Mouse (Mus musculus): ENCODE data around the gene Lce3e. TPM values are rescaled to one million over a fixed set of nuclear protein-coding genes. Genes with fewer than 3 reads are reported as not detected.

Lce3e gene
- polyA plus RNA-seq, 1 experiment, result not detected

DNA sequence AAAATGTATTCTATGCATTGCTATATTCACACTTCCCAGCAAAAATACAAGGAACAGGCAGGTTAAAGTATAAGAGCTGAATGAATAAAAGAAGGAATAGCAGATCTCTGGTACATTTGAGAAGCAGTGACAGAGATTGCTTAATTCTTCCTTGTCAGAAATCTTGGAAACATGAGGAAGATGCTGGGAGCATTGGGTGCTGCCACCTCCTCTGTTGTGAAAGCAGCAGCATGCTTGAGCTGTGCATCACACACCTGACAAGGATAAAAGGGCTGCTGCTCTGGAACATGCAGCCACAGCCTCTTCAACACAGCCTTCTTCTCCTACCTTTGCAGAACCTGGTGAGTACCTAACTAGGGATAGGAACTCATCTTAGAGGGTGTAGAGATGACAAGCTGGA lies 25.1 kb downstream of the Lce3e start, which contains the start of gene Lce3f:
TSS of gene Lce3f (plus strand) at position 301 of the 400 bp plus-strand sequence.
- Histone ChIP-seq H3K4me3 (ENCODE audit: extremely low read depth, insufficient read depth, insufficient read length) (no peak within 1 kb of the TSS), H3K36me3 (ENCODE audit: control insufficient read depth, insufficient read depth, low read length) (no peaks in the 10 kb centered on the region), H3K4me1 (ENCODE audit: control insufficient read depth, insufficient read depth, insufficient read length) (no peaks in the 10 kb centered on the region), H3K27me3 (ENCODE audit: control insufficient read depth, insufficient read depth, low read length) (no peaks in the 10 kb centered on the region), H3K27ac (ENCODE audit: insufficient read depth, low read length) (no peak within 1 kb of the TSS)
- no peak for DNase-seq (ENCODE audit: low read depth in 1 of 2, low spot score in 2 of 2)
- TF ChIP-seq POLR2A (IDR thresholded peaks at IDR 0.05; ENCODE audit: low read depth, low read length) (no peak), CTCF (IDR thresholded peaks at IDR 0.05; ENCODE audit: extremely low read depth, insufficient read depth, insufficient read length, insufficient replicate concordance) (no peak)

DNA sequence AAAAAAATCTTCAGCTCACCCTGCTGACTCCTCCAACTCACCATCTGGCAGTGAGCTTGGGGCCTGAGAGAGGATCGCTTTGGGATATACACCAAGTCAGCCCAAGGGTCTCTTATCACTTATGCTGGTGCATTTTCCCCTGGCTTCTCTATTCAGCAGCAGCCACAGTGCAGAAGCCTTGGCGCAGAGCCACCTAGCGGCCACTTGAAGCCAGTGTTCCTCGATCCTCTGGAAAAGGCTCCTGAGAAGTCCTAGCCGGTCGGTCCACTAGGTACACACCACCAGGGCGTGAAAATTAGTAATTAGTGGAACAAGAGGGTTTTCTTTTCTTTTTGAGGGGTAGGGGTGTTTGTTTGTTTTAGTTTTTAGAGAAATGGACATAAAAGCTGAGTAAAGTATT lies 31.8 kb downstream of the Lce3e start:
- H3K27ac ChIP-seq (ENCODE audit: insufficient read depth, low read length), result no peak overlapping the region
- WGBS, result 8% methylated on average over 7 of the region's 7 CpGs
- no peaks in the 10 kb centered on the region for H3K36me3 ChIP-seq (ENCODE audit: control insufficient read depth, insufficient read depth, low read length)
- peak; percentile 31; the same call in 1 of the 2 replicates for TF ChIP-seq CTCF (IDR thresholded peaks at IDR 0.05; ENCODE audit: extremely low read depth, insufficient read depth, insufficient read length, insufficient replicate concordance)
- TF ChIP-seq POLR2A (IDR thresholded peaks at IDR 0.05; ENCODE audit: low read depth, low read length), result no peak
- no peak overlapping the region for H3K4me3 ChIP-seq (ENCODE audit: extremely low read depth, insufficient read depth, insufficient read length)
- no peaks in the 10 kb centered on the region for H3K27me3 ChIP-seq (ENCODE audit: control insufficient read depth, insufficient read depth, low read length)
- no peaks in the 10 kb centered on the region for H3K4me1 ChIP-seq (ENCODE audit: control insufficient read depth, insufficient read depth, insufficient read length)
- DNase-seq (ENCODE audit: low read depth in 1 of 2, low spot score in 2 of 2), result no peak

DNA sequence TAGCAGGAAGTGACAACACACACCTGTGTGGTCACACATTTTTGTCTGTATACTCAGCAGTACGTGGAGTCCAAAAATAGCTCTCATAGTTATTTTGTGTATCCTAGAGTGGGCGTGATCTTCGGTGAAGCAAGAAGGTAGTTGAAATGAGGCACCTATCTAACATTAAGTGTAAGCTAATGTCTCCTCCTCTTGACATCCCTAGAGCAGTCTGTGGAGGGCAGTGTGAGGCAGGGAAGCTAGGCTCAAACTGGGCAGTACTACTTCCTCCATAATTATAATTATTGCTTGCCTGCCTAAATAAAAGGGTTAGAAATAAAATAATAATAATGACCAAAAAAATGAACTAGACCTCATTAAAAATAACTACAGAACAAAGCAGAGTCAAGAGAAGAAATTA lies 33.8 kb downstream of the Lce3e start:
- Histone ChIP-seq H3K4me3 (ENCODE audit: extremely low read depth, insufficient read depth, insufficient read length) (no peak overlapping the region), H3K27me3 (ENCODE audit: control insufficient read depth, insufficient read depth, low read length) (no peaks in the 10 kb centered on the region), H3K27ac (ENCODE audit: insufficient read depth, low read length) (no peak overlapping the region), H3K4me1 (ENCODE audit: control insufficient read depth, insufficient read depth, insufficient read length) (no peaks in the 10 kb centered on the region), H3K36me3 (ENCODE audit: control insufficient read depth, insufficient read depth, low read length) (no peaks in the 10 kb centered on the region)
- TF ChIP-seq POLR2A (IDR thresholded peaks at IDR 0.05; ENCODE audit: low read depth, low read length) (no peak), CTCF (IDR thresholded peaks at IDR 0.05; ENCODE audit: extremely low read depth, insufficient read depth, insufficient read length, insufficient replicate concordance) (no peak)
- DNase-seq (ENCODE audit: low read depth in 1 of 2, low spot score in 2 of 2), result no peak
- WGBS, result 70% methylated on average over 3 of the region's 3 CpGs

DNA sequence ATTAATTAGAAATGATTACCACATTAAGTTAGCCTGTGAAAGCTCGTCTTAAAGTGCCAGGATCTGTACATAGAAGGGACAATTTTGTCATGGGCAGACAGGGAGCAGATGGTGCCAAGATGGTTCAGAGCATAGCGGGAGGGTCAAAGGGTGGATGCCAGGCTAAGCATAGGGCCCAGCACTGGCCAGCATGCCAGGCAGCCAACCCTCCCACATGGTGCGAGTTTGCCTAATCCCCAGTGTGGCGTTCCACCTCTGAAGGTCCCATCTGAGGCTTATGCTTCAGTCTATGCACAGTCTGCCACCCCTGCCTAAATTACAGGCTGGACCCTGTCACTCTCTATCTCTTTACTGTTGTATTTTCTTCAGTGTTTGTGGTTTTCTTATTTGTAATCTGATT lies 36.0 kb downstream of the Lce3e start:
- TF ChIP-seq CTCF (IDR thresholded peaks at IDR 0.05; ENCODE audit: extremely low read depth, insufficient read depth, insufficient read length, insufficient replicate concordance) (no peak), POLR2A (IDR thresholded peaks at IDR 0.05; ENCODE audit: low read depth, low read length) (no peak)
- WGBS, result 79% methylated on average over 4 of the region's 4 CpGs
- Histone ChIP-seq H3K4me1 (ENCODE audit: control insufficient read depth, insufficient read depth, insufficient read length) (no peaks in the 10 kb centered on the region), H3K4me3 (ENCODE audit: extremely low read depth, insufficient read depth, insufficient read length) (no peak overlapping the region), H3K27ac (ENCODE audit: insufficient read depth, low read length) (no peak overlapping the region), H3K27me3 (ENCODE audit: control insufficient read depth, insufficient read depth, low read length) (no peaks in the 10 kb centered on the region), H3K36me3 (ENCODE audit: control insufficient read depth, insufficient read depth, low read length) (no peaks in the 10 kb centered on the region)
- no peak for DNase-seq (ENCODE audit: low read depth in 1 of 2, low spot score in 2 of 2)

DNA sequence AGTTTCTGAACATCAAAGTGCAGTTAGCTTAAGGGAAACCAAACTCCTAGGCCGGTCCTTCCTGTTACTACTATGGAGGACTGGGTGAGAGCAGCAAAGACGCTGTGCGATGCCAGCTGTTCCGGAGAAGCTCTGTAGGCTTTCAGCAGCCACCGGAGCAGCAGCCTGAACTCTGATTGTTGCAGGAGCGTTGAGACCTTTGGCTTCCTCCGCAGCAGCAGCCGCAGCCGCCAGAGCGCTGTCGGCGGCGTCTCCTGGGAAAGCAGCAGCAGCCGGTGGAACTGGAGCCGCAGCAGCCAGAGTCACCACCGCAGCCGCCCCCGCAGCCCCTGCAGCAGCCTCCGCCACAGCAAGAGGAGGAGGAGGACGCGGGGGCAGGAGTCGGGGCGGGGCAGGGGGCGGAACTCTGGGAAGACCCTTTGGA lies 47.5 kb downstream of the Lce3e start:
- no peak for DNase-seq (ENCODE audit: low read depth in 1 of 2, low spot score in 2 of 2)
- WGBS, result 4% methylated on average over 24 of the region's 24 CpGs

DNA sequence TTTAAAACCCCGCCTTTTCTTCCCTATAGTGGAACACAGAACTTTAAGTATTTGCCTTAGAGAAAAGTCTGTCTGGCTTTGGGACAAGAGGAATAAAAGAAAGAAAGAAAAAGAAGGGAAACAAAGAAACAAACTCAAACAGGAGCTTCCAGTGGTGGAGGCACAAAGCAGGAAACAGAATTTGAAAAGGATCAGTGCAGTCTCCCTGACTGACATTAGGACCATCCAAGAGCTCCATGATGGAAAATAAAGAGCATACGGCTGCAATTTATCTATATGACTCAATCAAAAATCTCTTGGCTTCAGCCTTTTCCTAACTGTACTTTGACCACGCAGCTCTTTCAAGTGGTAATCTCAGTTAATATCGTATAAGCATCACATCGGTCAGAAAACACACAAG lies 48.0 kb downstream of the Lce3e start:
- H3K4me1 ChIP-seq (ENCODE audit: control insufficient read depth, insufficient read depth, insufficient read length), result no peaks in the 10 kb centered on the region
- no peaks in the 10 kb centered on the region for H3K36me3 ChIP-seq (ENCODE audit: control insufficient read depth, insufficient read depth, low read length)
- no peak for DNase-seq (ENCODE audit: low read depth in 1 of 2, low spot score in 2 of 2)
- 42% methylated on average over 5 of the region's 5 CpGs for WGBS
- no peak overlapping the region for H3K27ac ChIP-seq (ENCODE audit: insufficient read depth, low read length)
- TF ChIP-seq POLR2A (IDR thresholded peaks at IDR 0.05; ENCODE audit: low read depth, low read length) (no peak), CTCF (IDR thresholded peaks at IDR 0.05; ENCODE audit: extremely low read depth, insufficient read depth, insufficient read length, insufficient replicate concordance) (no peak)
- H3K27me3 ChIP-seq (ENCODE audit: control insufficient read depth, insufficient read depth, low read length), result no peaks in the 10 kb centered on the region
- H3K4me3 ChIP-seq (ENCODE audit: extremely low read depth, insufficient read depth, insufficient read length), result no peak overlapping the region

More for the DNA sequence above, 47.5 kb downstream of the Lce3e start:
- no peak for TF ChIP-seq POLR2A (IDR thresholded peaks at IDR 0.05; ENCODE audit: low read depth, low read length)
- TF ChIP-seq CTCF (IDR thresholded peaks at IDR 0.05; ENCODE audit: extremely low read depth, insufficient read depth, insufficient read length, insufficient replicate concordance), result no peak
- Histone ChIP-seq H3K4me1 (ENCODE audit: control insufficient read depth, insufficient read depth, insufficient read length) (no peaks in the 10 kb centered on the region), H3K4me3 (ENCODE audit: extremely low read depth, insufficient read depth, insufficient read length) (no peak overlapping the region), H3K27ac (ENCODE audit: insufficient read depth, low read length) (no peak overlapping the region), H3K27me3 (ENCODE audit: control insufficient read depth, insufficient read depth, low read length) (no peaks in the 10 kb centered on the region), H3K36me3 (ENCODE audit: control insufficient read depth, insufficient read depth, low read length) (no peaks in the 10 kb centered on the region)

DNA sequence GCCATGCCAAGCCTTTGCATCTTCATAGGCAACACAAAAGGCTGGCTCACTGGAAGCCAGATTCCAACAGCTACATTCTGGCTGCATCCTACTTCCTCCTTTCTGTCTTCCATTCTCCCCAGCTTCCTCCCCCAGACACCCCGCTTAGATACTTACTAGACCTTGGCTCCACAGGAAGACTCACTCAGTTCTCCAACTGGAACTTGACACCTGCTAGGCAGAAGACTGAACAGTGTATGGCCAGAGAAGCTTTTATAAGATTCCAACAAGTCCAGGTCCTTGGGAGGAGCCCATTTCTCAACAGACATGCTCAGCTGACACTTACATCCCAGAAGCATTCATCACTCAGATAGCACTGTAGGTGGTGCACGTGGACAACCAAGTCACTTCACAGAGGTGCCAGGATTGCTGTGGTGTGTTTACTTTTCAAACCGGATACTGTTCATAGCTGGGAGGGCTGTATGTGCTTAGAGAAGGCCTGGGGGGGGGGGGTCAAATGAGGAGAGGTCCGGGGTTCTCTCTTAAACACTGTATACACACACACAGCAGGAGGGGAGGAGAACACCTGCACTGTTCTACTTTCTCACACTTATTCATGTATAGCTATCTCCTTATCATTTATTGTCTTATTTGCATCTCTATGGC lies 48.7 kb downstream of the Lce3e start, which contains the start of gene Crct1:
TSS of gene Crct1 (minus strand) at position 228 of the 645 bp plus-strand sequence.
- Histone ChIP-seq H3K36me3 (ENCODE audit: control insufficient read depth, insufficient read depth, low read length) (no peaks in the 10 kb centered on the region), H3K27ac (ENCODE audit: insufficient read depth, low read length) (no peak within 1 kb of the TSS), H3K27me3 (ENCODE audit: control insufficient read depth, insufficient read depth, low read length) (no peaks in the 10 kb centered on the region), H3K4me3 (ENCODE audit: extremely low read depth, insufficient read depth, insufficient read length) (no peak within 1 kb of the TSS), H3K4me1 (ENCODE audit: control insufficient read depth, insufficient read depth, insufficient read length) (no peaks in the 10 kb centered on the region)
- no peak for TF ChIP-seq POLR2A (IDR thresholded peaks at IDR 0.05; ENCODE audit: low read depth, low read length)
- no peak for TF ChIP-seq CTCF (IDR thresholded peaks at IDR 0.05; ENCODE audit: extremely low read depth, insufficient read depth, insufficient read length, insufficient replicate concordance)
- DNase-seq (ENCODE audit: low read depth in 1 of 2, low spot score in 2 of 2), result no peak
- WGBS, result 54% methylated on average over 4 of the region's 4 CpGs

Other genes starting within 250 kb of the Lce3e start
- not detected in 2 replicates for gene Lce1f, start 246.7 kb upstream of the Lce3e start, polyA plus RNA-seq (2012; rRNA removed)
- not detected in 2 replicates for gene Gm38119, start 228.0 kb upstream of the Lce3e start, polyA plus RNA-seq (2012; rRNA removed)
- not detected in 2 replicates for gene Lce1g, start 214.7 kb upstream of the Lce3e start, polyA plus RNA-seq (2012; rRNA removed)
- gene Lce1h, start 202.0 kb upstream of the Lce3e start, polyA plus RNA-seq (2012; rRNA removed), result not detected in 2 replicates
- gene Lce1i, start 188.2 kb upstream of the Lce3e start, polyA plus RNA-seq (2012; rRNA removed), result not detected in 2 replicates
- gene Lce1j, start 176.5 kb upstream of the Lce3e start, polyA plus RNA-seq (2012; rRNA removed), result not detected in 2 replicates
- gene Lce1k, start 159.2 kb upstream of the Lce3e start, polyA plus RNA-seq (2012; rRNA removed), result not detected in 2 replicates
- not detected in 2 replicates for gene Kprp, start 139.8 kb upstream of the Lce3e start, polyA plus RNA-seq (2012; rRNA removed)
- gene Lce1l, start 115.8 kb upstream of the Lce3e start, polyA plus RNA-seq (2012; rRNA removed), result not detected in 2 replicates
- not detected in 2 replicates for gene 2310050C09Rik, start 96.8 kb upstream of the Lce3e start, polyA plus RNA-seq (2012; rRNA removed)
- gene Lce3a, start 40.8 kb upstream of the Lce3e start, polyA plus RNA-seq (2012; rRNA removed), result not detected in 2 replicates
- gene Lce3b, start 34.1 kb upstream of the Lce3e start, polyA plus RNA-seq (2012; rRNA removed), result not detected in 2 replicates
- not detected in 2 replicates for gene Lce3c, start 22.6 kb upstream of the Lce3e start, polyA plus RNA-seq (2012; rRNA removed)
- gene Lce3d, start 9.7 kb upstream of the Lce3e start, polyA plus RNA-seq (2012; rRNA removed), result not detected in 2 replicates
- gene Lce3f, start 25.2 kb downstream of the Lce3e start, polyA plus RNA-seq (2012; rRNA removed), result not detected in 2 replicates
- gene Crct1, start 48.6 kb downstream of the Lce3e start, polyA plus RNA-seq (2012; rRNA removed), result not detected in 2 replicates
- gene Lce1m, start 52.0 kb downstream of the Lce3e start, polyA plus RNA-seq (2012; rRNA removed), result not detected in 2 replicates
- gene Gm4858, start 101.8 kb downstream of the Lce3e start, polyA plus RNA-seq (2012; rRNA removed), result not detected in 2 replicates
- gene Crnn, start 177.7 kb downstream of the Lce3e start, polyA plus RNA-seq (2012; rRNA removed), result not detected in 2 replicates
- not detected in 2 replicates for gene Flg2, start 230.2 kb downstream of the Lce3e start, polyA plus RNA-seq (2012; rRNA removed)